Mouse (Mus musculus) layer of hippocampus, postnatal 10 days (tissue): Measurements from ENCODE around the gene Spdl1. TPM values are rescaled to one million over a fixed set of nuclear protein-coding genes. Genes with fewer than 3 reads are reported as not detected.

Source experiments
- DNase-seq, 2 experiments: peaks; one replicate each; pipeline ENCODE4 v3.0.0; 2021; ENCODE audit warnings: low spot score in 2 of 2
- total RNA-seq, 2 experiments: library from RNA; stranded (reverse); gene quantifications; 2 replicates each; pipeline ENCODE4 v1.2.3; 2021

Gene Spdl1
- total RNA-seq, 2 experiments from 2014 or later: 1.0 TPM

- no peak for DNase-seq
These were observed 71.3 kb downstream of the Spdl1 start for GRCm38 (mm10) chr11:34762125-34762524.

- DNase-seq: no peak
These were observed 73.9 kb downstream of the Spdl1 start for GRCm38 (mm10) chr11:34759582-34759981.

Other genes starting within 250 kb of the Spdl1 start
- 1 to 10 TPM; 3.3 to 3.5 TPM for gene Dock2, start 49.7 kb downstream of the Spdl1 start, total RNA-seq